Mouse (Mus musculus) heart, postnatal 0 days (tissue): ENCODE measurements at regions not wholly inside any gene's neighbourhood (a gene's known extent, or its start where the extent isn't known, plus 50 kb on each side); places are given as distances from the start of the nearest gene placed in this dataset.

ENCODE experiments used
- CTCF ChIP-seq: IDR thresholded peaks from 2 replicates; pipeline ENCODE4 v1.5.1; 2016; ENCODE audit warnings: antibody characterized with exemption, control low read depth, low read depth
- EP300 ChIP-seq: IDR thresholded peaks from 2 replicates; pipeline ENCODE4 v1.6.1; 2016; ENCODE audit warnings: antibody characterized with exemption, low read depth

DNA sequence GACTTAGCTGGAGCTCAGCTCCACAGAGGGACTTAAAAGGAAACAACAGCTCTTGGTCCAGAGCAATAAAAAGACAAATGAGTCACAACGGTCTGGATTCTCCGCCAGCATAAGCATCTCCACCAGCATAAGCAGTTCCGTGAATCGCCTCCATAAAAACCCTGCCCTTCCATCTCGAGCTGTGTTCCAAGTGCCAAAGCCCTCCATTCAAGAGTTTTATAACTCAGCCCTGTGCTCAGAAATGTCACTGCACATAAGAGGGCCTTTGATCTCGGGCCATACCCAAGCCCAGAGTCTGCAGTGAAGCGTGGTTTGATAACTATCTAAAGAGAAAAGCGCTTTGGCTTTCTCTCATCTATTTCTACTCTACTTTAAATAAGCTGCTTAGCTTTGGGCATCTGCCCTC, 70.8 kb upstream of the Akap13 start:
- TF ChIP-seq CTCF: no peak
- TF ChIP-seq EP300: no peak
